Mouse (Mus musculus): Measurements from ENCODE around the gene Vgll4. TPM values are rescaled to one million over a fixed set of nuclear protein-coding genes. Genes with fewer than 3 reads are reported as not detected.
A peak's percentile ranks its signal among the peaks of the same experiment; 100 is the strongest.

Vgll4 gene
- polyA plus RNA-seq, 1 experiment from 2014 or later, result 10.4 TPM

- no peaks in the 10 kb centered on the region for H3K36me3 ChIP-seq (ENCODE audit: inconsistent target)
- WGBS (ENCODE audit: missing documents), result 94% methylated on average over 5 of the region's 5 CpGs
Observed at GRCm38 (mm10) chr6:114994079-114994478, 24.3 kb upstream of the Vgll4 start.

GRCm38 (mm10) chr6:114993659-114994058, 23.9 kb upstream of the Vgll4 start:
- no peaks in the 10 kb centered on the region for H3K79me2 ChIP-seq (ENCODE audit: inconsistent target)
- WGBS (ENCODE audit: missing documents), result 83% methylated on average over 8 of the region's 8 CpGs
- H3K4me3 ChIP-seq (ENCODE audit: inconsistent target), result no peak overlapping the region
- H3K27ac ChIP-seq, result no peak overlapping the region
- H3K36me3 ChIP-seq (ENCODE audit: inconsistent target), result no peaks in the 10 kb centered on the region

More at GRCm38 (mm10) chr6:114994079-114994478, 24.3 kb upstream of the Vgll4 start:
- Histone ChIP-seq H3K4me3 (ENCODE audit: inconsistent target) (no peak overlapping the region), H3K79me2 (ENCODE audit: inconsistent target) (no peaks in the 10 kb centered on the region), H3K27ac (no peak overlapping the region)

GRCm38 (mm10) chr6:114991909-114992308, 22.1 kb upstream of the Vgll4 start:
- WGBS (ENCODE audit: missing documents), result 89% methylated on average over 4 of the region's 4 CpGs
- Histone ChIP-seq H3K36me3 (ENCODE audit: inconsistent target) (no peaks in the 10 kb centered on the region), H3K79me2 (ENCODE audit: inconsistent target) (no peaks in the 10 kb centered on the region), H3K27ac (no peak overlapping the region), H3K4me3 (ENCODE audit: inconsistent target) (no peak overlapping the region)

- Histone ChIP-seq H3K4me3 (ENCODE audit: inconsistent target) (no peak overlapping the region), H3K36me3 (ENCODE audit: inconsistent target) (no peaks in the 10 kb centered on the region), H3K27ac (no peak overlapping the region), H3K79me2 (ENCODE audit: inconsistent target) (no peaks in the 10 kb centered on the region)
- WGBS (ENCODE audit: missing documents), result 9% methylated on average over 3 of the region's 3 CpGs
Observed at GRCm38 (mm10) chr6:114988619-114988980, 18.8 kb upstream of the Vgll4 start.

GRCm38 (mm10) chr6:114987966-114988618, 18.3 kb upstream of the Vgll4 start:
- Histone ChIP-seq H3K27ac (no peak overlapping the region), H3K4me3 (ENCODE audit: inconsistent target) (no peak overlapping the region), H3K36me3 (ENCODE audit: inconsistent target) (no peaks in the 10 kb centered on the region), H3K79me2 (ENCODE audit: inconsistent target) (no peaks in the 10 kb centered on the region)
- WGBS (ENCODE audit: missing documents), result 38% methylated on average over 6 of the region's 7 CpGs

GRCm38 (mm10) chr6:114982671-114983070, 12.9 kb upstream of the Vgll4 start:
- H3K36me3 ChIP-seq (ENCODE audit: inconsistent target), result no peaks in the 10 kb centered on the region
- WGBS (ENCODE audit: missing documents), result 80% methylated on average over 7 of the region's 7 CpGs
- no peak overlapping the region for H3K4me3 ChIP-seq (ENCODE audit: inconsistent target)
- H3K27ac ChIP-seq, result no peak overlapping the region
- H3K79me2 ChIP-seq (ENCODE audit: inconsistent target), result no peaks in the 10 kb centered on the region

GRCm38 (mm10) chr6:114979715-114980114, 9.9 kb upstream of the Vgll4 start:
- WGBS (ENCODE audit: missing documents), result 40% methylated on average over 1 of the region's 1 CpGs
- H3K4me3 ChIP-seq (ENCODE audit: inconsistent target), result no peak overlapping the region
- no peaks in the 10 kb centered on the region for H3K36me3 ChIP-seq (ENCODE audit: inconsistent target)
- H3K27ac ChIP-seq, result no peak overlapping the region
- H3K79me2 ChIP-seq (ENCODE audit: inconsistent target), result no peaks in the 10 kb centered on the region

GRCm38 (mm10) chr6:114976915-114977419, 7.2 kb upstream of the Vgll4 start:
- H3K36me3 ChIP-seq (ENCODE audit: inconsistent target), result no peaks in the 10 kb centered on the region
- no peak overlapping the region for H3K4me3 ChIP-seq (ENCODE audit: inconsistent target)
- H3K79me2 ChIP-seq (ENCODE audit: inconsistent target), result no peaks in the 10 kb centered on the region
- WGBS (ENCODE audit: missing documents), result 77% methylated on average over 7 of the region's 7 CpGs
- H3K27ac ChIP-seq, result no peak overlapping the region

- WGBS (ENCODE audit: missing documents), result 100% methylated on average over 1 of the region's 1 CpGs
- Histone ChIP-seq H3K4me3 (ENCODE audit: inconsistent target) (no peak overlapping the region), H3K36me3 (ENCODE audit: inconsistent target) (no peaks in the 10 kb centered on the region), H3K79me2 (ENCODE audit: inconsistent target) (no peaks in the 10 kb centered on the region), H3K27ac (no peak overlapping the region)
Observed at GRCm38 (mm10) chr6:114974331-114974730, 4.5 kb upstream of the Vgll4 start.

- no peaks in the 10 kb centered on the region for H3K79me2 ChIP-seq (ENCODE audit: inconsistent target)
- H3K27ac ChIP-seq, result no peak overlapping the region
- H3K36me3 ChIP-seq (ENCODE audit: inconsistent target), result no peaks in the 10 kb centered on the region
- WGBS (ENCODE audit: missing documents), result 82% methylated on average over 1 of the region's 1 CpGs
- H3K4me3 ChIP-seq (ENCODE audit: inconsistent target), result no peak overlapping the region
Observed at GRCm38 (mm10) chr6:114972988-114973387, 3.2 kb upstream of the Vgll4 start.

GRCm38 (mm10) chr6:114970895-114971294, 1.1 kb upstream of the Vgll4 start:
- Histone ChIP-seq H3K4me3 (ENCODE audit: inconsistent target) (no peak overlapping the region), H3K36me3 (ENCODE audit: inconsistent target) (no peaks in the 10 kb centered on the region), H3K27ac (no peak overlapping the region), H3K79me2 (ENCODE audit: inconsistent target) (no peaks in the 10 kb centered on the region)
- 62% methylated on average over 5 of the region's 5 CpGs for WGBS (ENCODE audit: missing documents)

GRCm38 (mm10) chr6:114970386-114970785, 592 bp upstream of the Vgll4 start:
- no peak overlapping the region for H3K4me3 ChIP-seq (ENCODE audit: inconsistent target)
- H3K27ac ChIP-seq, result no peak overlapping the region
- WGBS (ENCODE audit: missing documents), result 31% methylated on average over 5 of the region's 6 CpGs

GRCm38 (mm10) chr6:114968361-114969212, 1.2 kb downstream of the Vgll4 start:
- under 1% methylated on average over 78 of the region's 82 CpGs for WGBS (ENCODE audit: missing documents)
- H3K4me3 ChIP-seq (ENCODE audit: inconsistent target), result peak overlapping the region; percentile 15; the same call in 1 of the 2 replicates
- no peaks in the 10 kb centered on the region for H3K79me2 ChIP-seq (ENCODE audit: inconsistent target)
- H3K36me3 ChIP-seq (ENCODE audit: inconsistent target), result no peaks in the 10 kb centered on the region
- no peak overlapping the region for H3K27ac ChIP-seq

More at GRCm38 (mm10) chr6:114970386-114970785, 592 bp upstream of the Vgll4 start:
- no peaks in the 10 kb centered on the region for H3K36me3 ChIP-seq (ENCODE audit: inconsistent target)
- no peaks in the 10 kb centered on the region for H3K79me2 ChIP-seq (ENCODE audit: inconsistent target)

- Histone ChIP-seq H3K79me2 (ENCODE audit: inconsistent target) (no peaks in the 10 kb centered on the region), H3K4me3 (ENCODE audit: inconsistent target) (no peak overlapping the region)
- WGBS (ENCODE audit: missing documents), result 73% methylated on average over 10 of the region's 12 CpGs
Observed at GRCm38 (mm10) chr6:114967623-114968022, 2.2 kb downstream of the Vgll4 start.

More at GRCm38 (mm10) chr6:114967623-114968022, 2.2 kb downstream of the Vgll4 start:
- no peak overlapping the region for H3K27ac ChIP-seq
- no peaks in the 10 kb centered on the region for H3K36me3 ChIP-seq (ENCODE audit: inconsistent target)

All from macrophage (primary cell).